Mouse (Mus musculus) limb, embryonic 11.5 days (tissue): ENCODE measurements around the gene Nfkb1. TPM values are rescaled to one million over a fixed set of nuclear protein-coding genes. Genes with fewer than 3 reads are reported as not detected.
A peak's percentile ranks its signal among the peaks of the same experiment; 100 is the strongest.

Experiments
- ATAC-seq: fragments of 200-750 bp; cut with Nextera tagmentation; 2 replicates; pipeline ENCODE4 v1.8.0; 2017; ENCODE audit warnings: low read depth; ENCODE audit not compliant: insufficient number of reproducible peaks, low FRiP score, low TSS enrichment
- DNase-seq: peaks from one replicate; pipeline ENCODE4 v3.0.0-alpha.2; 2015; ENCODE audit warnings: low spot score
- H3K27ac ChIP-seq: fragments of 300-500 bp; sonication (generic); replicated peaks from 2 replicates; pipeline ENCODE4 v1.5.1; 2014; ENCODE audit warnings: low read depth, mild to moderate bottlenecking, low read length
- H3K27me3 ChIP-seq: fragments of 300-500 bp; sonication (generic); 2 replicates; pipeline ENCODE4 v1.6.1; 2014; ENCODE audit warnings: mild to moderate bottlenecking, low read length, mixed read lengths; ENCODE audit not compliant: control insufficient read depth, insufficient read depth
- H3K36me3 ChIP-seq: fragments of 300-500 bp; sonication (generic); 2 replicates; pipeline ENCODE4 v1.6.1; 2014; ENCODE audit warnings: mild to moderate bottlenecking, low read length, moderate library complexity, mixed read lengths; ENCODE audit not compliant: control insufficient read depth, insufficient read depth
- H3K4me1 ChIP-seq: fragments of 300-500 bp; sonication (generic); 2 replicates; pipeline ENCODE4 v1.6.1; 2014; ENCODE audit warnings: low read length, mixed read lengths; ENCODE audit not compliant: control insufficient read depth, insufficient read depth
- H3K4me2 ChIP-seq: fragments of 300-500 bp; sonication (generic); 2 replicates; pipeline ENCODE4 v1.6.1; 2014; ENCODE audit warnings: low read depth, mild to moderate bottlenecking, moderate library complexity; ENCODE audit not compliant: severe bottlenecking
- H3K4me3 ChIP-seq: fragments of 300-500 bp; sonication (generic); 2 replicates; pipeline ENCODE4 v1.5.1; 2014; ENCODE audit warnings: low read depth, low read length
- H3K9ac ChIP-seq: fragments of 300-500 bp; sonication (generic); 2 replicates; pipeline ENCODE4 v1.6.1; 2014; ENCODE audit warnings: mild to moderate bottlenecking, low read length
- H3K9me3 ChIP-seq: fragments of 300-500 bp; sonication (generic); 2 replicates; pipeline ENCODE4 v1.6.1; 2016; ENCODE audit warnings: low read length; ENCODE audit not compliant: control insufficient read depth
- WGBS: fragments of 180-500 bp; shearing (Covaris S2); extraction: QIAGEN DNeasy Blood & Tissue Kit; methylation state at CpG from one replicate; pipeline ENCODE4 v1.1.7; 2014; 5-methylcytosine and 5-hydroxymethylcytosine counted together
- polyA plus RNA-seq: library from polyadenylated mRNA; unstranded; fragments of >200 nt; fragmentation: Nextera tagmentation; extraction: Ambion mirVana; gene quantifications from 2 replicates; pipeline ENCODE4 v1.2.1, GENCODE M21; 2014

Nfkb1 gene
- 13.3 and 17.5 TPM in 2 replicates for polyA plus RNA-seq

DNA sequence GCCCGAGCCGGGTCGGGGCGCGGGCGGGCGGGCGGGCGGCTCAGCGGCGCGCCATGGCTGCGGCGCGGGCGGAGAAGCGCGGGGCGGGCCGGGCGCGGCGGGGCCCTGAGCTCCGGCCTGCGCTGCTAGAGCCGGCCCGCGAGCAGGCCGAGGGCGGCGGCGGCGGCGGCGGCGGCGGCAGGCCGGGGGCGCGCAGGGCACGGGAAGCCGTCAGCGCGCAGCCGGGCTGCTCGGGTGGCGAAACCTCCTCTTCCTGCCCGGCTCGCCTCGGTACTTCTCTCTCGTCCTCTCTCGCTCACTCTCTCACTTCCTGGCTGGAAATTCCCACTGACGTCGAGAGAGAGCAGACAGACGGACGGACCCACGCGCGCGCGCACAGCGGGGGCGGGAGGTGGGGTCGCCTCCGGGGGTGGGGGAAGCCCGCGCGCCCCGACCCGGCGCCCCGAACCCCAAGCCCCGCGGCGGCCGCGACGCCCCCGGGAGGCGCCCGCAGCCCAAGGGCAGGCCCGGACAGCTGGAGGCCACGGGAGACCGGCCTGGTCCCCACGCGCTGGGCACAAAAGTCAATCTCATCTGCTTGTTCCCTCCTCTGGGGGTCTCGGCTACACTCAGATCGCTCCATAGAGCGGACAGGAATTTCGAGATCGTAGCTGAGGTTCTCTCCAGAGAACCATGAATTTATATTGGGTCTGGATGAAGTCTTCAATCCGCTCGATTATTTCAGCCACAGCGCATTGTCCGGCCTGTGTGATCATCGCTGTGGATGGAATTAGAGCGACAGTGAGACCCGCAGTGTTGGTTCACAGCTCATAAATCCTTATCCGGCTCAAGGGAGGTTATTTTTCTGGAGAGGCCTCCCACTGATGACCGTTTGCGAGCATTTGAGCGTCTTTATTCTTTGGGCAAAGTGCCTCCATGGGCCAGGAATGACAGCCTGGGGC, at the start of gene Nfkb1:
Gene Nfkb1, minus strand, starts transcription at position 357 of the 941 bp plus-strand sequence.
- H3K9ac ChIP-seq = peak within 1 kb of the TSS; percentile 98
- H3K9me3 ChIP-seq = no peaks in the 10 kb centered on the region
- H3K4me2 ChIP-seq = peak within 1 kb of the TSS; percentile 81
- no peaks in the 10 kb centered on the region for H3K27me3 ChIP-seq
- DNase-seq = peak; percentile 73
- H3K4me3 ChIP-seq = peak within 1 kb of the TSS; percentile 75
- H3K4me1 ChIP-seq = no peaks in the 10 kb centered on the region; the same call in 1 of the 2 replicates
- peak; percentile 64 for ATAC-seq
- no peaks in the 10 kb centered on the region for H3K36me3 ChIP-seq
- under 1% methylated on average over 62 of the region's 102 CpGs for WGBS
- peak within 1 kb of the TSS; percentile 83 for H3K27ac ChIP-seq

- DNase-seq (no peak), ATAC-seq (no peak)
- Histone ChIP-seq H3K4me2 (no peak overlapping the region), H3K9ac (no peak overlapping the region), H3K27ac (no peak overlapping the region), H3K4me3 (no peak overlapping the region), H3K9me3 (no peaks in the 10 kb centered on the region), H3K4me1 (no peaks in the 10 kb centered on the region), H3K27me3 (no peaks in the 10 kb centered on the region), H3K36me3 (no peaks in the 10 kb centered on the region)
- WGBS = 88% methylated on average over 8 of the region's 8 CpGs
These were observed 49.4 kb upstream of the Nfkb1 start for GRCm38 (mm10) chr3:135740711-135741110.

- H3K9me3 ChIP-seq = no peaks in the 10 kb centered on the region
- no peak overlapping the region for H3K4me3 ChIP-seq
- H3K4me2 ChIP-seq = no peak overlapping the region
- H3K4me1 ChIP-seq = no peaks in the 10 kb centered on the region
- no peak for DNase-seq
- no peaks in the 10 kb centered on the region for H3K36me3 ChIP-seq
- no peak overlapping the region for H3K27ac ChIP-seq
- no peaks in the 10 kb centered on the region for H3K27me3 ChIP-seq
- H3K9ac ChIP-seq = no peak overlapping the region
- no peak for ATAC-seq
- 79% methylated on average over 1 of the region's 1 CpGs for WGBS
These were observed 43.4 kb upstream of the Nfkb1 start for GRCm38 (mm10) chr3:135734736-135735135.

GRCm38 (mm10) chr3:135732747-135733445, 41.5 kb upstream of the Nfkb1 start:
- ATAC-seq (no peak), DNase-seq (no peak)
- Histone ChIP-seq H3K9ac (no peak overlapping the region), H3K4me3 (no peak overlapping the region), H3K4me1 (no peaks in the 10 kb centered on the region), H3K27me3 (no peaks in the 10 kb centered on the region), H3K27ac (no peak overlapping the region), H3K9me3 (no peaks in the 10 kb centered on the region), H3K4me2 (no peak overlapping the region), H3K36me3 (no peaks in the 10 kb centered on the region)
- 88% methylated on average over 10 of the region's 10 CpGs for WGBS

GRCm38 (mm10) chr3:135731292-135732047, 40.1 kb upstream of the Nfkb1 start:
- H3K4me2 ChIP-seq = no peak overlapping the region
- H3K36me3 ChIP-seq = no peaks in the 10 kb centered on the region
- no peak overlapping the region for H3K27ac ChIP-seq
- H3K9ac ChIP-seq = no peak overlapping the region
- WGBS = 40% methylated on average over 17 of the region's 17 CpGs
- H3K27me3 ChIP-seq = no peaks in the 10 kb centered on the region
- H3K4me3 ChIP-seq = no peak overlapping the region
- peak; percentile 67; the same call in 1 of the 2 replicates for ATAC-seq
- H3K9me3 ChIP-seq = no peaks in the 10 kb centered on the region
- no peaks in the 10 kb centered on the region for H3K4me1 ChIP-seq
- DNase-seq = peak; percentile 95

- ATAC-seq = peak; percentile 38; the same call in 1 of the 2 replicates
- Histone ChIP-seq H3K9ac (no peak overlapping the region), H3K4me1 (no peaks in the 10 kb centered on the region), H3K9me3 (no peaks in the 10 kb centered on the region), H3K4me3 (no peak overlapping the region), H3K27me3 (no peaks in the 10 kb centered on the region), H3K36me3 (no peaks in the 10 kb centered on the region), H3K4me2 (no peak overlapping the region), H3K27ac (no peak overlapping the region)
- DNase-seq = no peak
- WGBS = 67% methylated on average over 9 of the region's 9 CpGs
These were observed 39.4 kb upstream of the Nfkb1 start for GRCm38 (mm10) chr3:135730790-135731189.

DNA sequence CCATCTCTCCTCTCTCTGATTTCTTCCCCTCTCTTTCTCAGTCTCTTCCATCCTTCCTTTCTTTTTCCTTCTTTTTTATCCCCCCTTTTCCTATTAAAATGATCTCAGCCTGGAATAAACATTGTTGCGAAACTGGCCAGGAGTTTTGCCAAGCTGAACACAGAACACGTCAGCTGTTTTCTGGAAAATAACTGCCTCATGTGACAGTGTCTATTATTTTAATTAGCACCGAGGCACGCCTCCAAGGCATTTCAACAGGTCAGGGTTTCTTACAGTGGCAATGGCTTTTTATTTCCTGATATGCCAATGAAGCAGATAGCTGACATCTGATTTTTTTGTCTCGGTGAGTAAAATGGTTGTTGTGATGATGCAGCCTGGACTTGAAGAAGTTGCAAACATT, 38.2 kb upstream of the Nfkb1 start:
- Histone ChIP-seq H3K4me1 (no peaks in the 10 kb centered on the region), H3K4me3 (no peak overlapping the region), H3K9me3 (no peaks in the 10 kb centered on the region), H3K9ac (no peak overlapping the region), H3K27ac (no peak overlapping the region), H3K4me2 (no peak overlapping the region), H3K36me3 (no peaks in the 10 kb centered on the region), H3K27me3 (no peaks in the 10 kb centered on the region)
- DNase-seq = no peak
- WGBS = 83% methylated on average over 5 of the region's 5 CpGs
- no peak for ATAC-seq

DNA sequence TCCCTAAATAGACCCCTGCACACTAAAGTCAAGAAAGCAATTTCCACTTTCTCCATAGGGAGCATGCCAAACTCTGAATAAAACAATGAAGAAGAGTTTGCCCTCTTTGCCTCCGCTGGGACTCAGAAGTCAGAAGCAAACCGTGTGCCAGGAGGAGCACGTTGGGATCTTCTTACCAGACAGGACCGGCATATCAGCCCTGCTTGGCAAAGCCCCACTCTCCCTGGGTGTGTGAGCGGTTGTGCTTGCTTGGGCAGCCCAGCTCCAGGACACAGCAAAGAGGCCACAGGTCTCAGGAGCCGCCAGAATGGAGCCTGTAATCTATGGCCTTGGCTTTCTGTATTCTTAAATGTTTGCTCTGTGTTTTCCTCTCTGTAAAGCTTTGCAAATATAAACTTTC, 37.6 kb upstream of the Nfkb1 start:
- H3K9me3 ChIP-seq = no peaks in the 10 kb centered on the region
- no peaks in the 10 kb centered on the region for H3K27me3 ChIP-seq
- H3K4me3 ChIP-seq = no peak overlapping the region
- ATAC-seq (no peak), DNase-seq (no peak)
- H3K9ac ChIP-seq = no peak overlapping the region
- H3K27ac ChIP-seq = no peak overlapping the region
- 81% methylated on average over 6 of the region's 6 CpGs for WGBS
- H3K36me3 ChIP-seq = no peaks in the 10 kb centered on the region
- H3K4me2 ChIP-seq = no peak overlapping the region
- no peaks in the 10 kb centered on the region for H3K4me1 ChIP-seq
